Mouse (Mus musculus) kidney, adult 18-20 months (tissue): ENCODE measurements at regions not wholly inside any gene's neighbourhood (a gene's known extent, or its start where the extent isn't known, plus 50 kb on each side); places are given as distances from the start of the nearest gene placed in this dataset.

ENCODE experiments used
- DNase-seq: peaks from one replicate; pipeline ENCODE4 v3.0.0; 2021

- no peak for DNase-seq
Observed at GRCm38 (mm10) chr5:41563441-41563840, 144.5 kb downstream of the Rab28 start.

- DNase-seq, result no peak
Observed at GRCm38 (mm10) chr5:41562299-41562698, 145.7 kb downstream of the Rab28 start.

- no peak for DNase-seq
Observed at GRCm38 (mm10) chr5:41556700-41557309, 151.2 kb downstream of the Rab28 start.

GRCm38 (mm10) chr5:41554312-41554711 lies 153.6 kb downstream of the Rab28 start:
- DNase-seq, result no peak

- DNase-seq, result no peak
Observed at GRCm38 (mm10) chr5:41550063-41550462, 157.9 kb downstream of the Rab28 start.

- DNase-seq, result no peak
Observed at GRCm38 (mm10) chr5:41546909-41547308, 161.0 kb downstream of the Rab28 start.

GRCm38 (mm10) chr5:41540789-41541188 lies 167.2 kb downstream of the Rab28 start:
- DNase-seq, result no peak

GRCm38 (mm10) chr5:41534598-41534997 lies 173.4 kb downstream of the Rab28 start:
- peak; percentile 31 for DNase-seq
